Mouse (Mus musculus) C2C12 (cell line): Measurements from ENCODE around the gene Mrgprd. TPM values are rescaled to one million over a fixed set of nuclear protein-coding genes. Genes with fewer than 3 reads are reported as not detected.

Experiments used
- H3K27me3 ChIP-seq: one replicate; pipeline ENCODE4 v1.6.1; 2011; ENCODE audit not compliant: control insufficient read depth, insufficient read depth, insufficient read length
- H3K36me3 ChIP-seq: one replicate; pipeline ENCODE4 v1.6.1; 2011; ENCODE audit not compliant: control insufficient read depth, insufficient read depth
- H3K4me3 ChIP-seq: one replicate; pipeline ENCODE4 v1.5.1; 2011; ENCODE audit warnings: mild to moderate bottlenecking, control low read depth; ENCODE audit not compliant: poor library complexity, insufficient read depth, severe bottlenecking
- H3K79me2 ChIP-seq: one replicate; pipeline ENCODE4 v1.6.1; 2011; ENCODE audit not compliant: control insufficient read depth, insufficient read depth
- H3K79me3 ChIP-seq: one replicate; pipeline ENCODE4 v1.6.1; 2011; ENCODE audit warnings: low read depth, control low read depth
- H3ac ChIP-seq: one replicate; pipeline ENCODE3; 2011; ENCODE audit warnings: low read depth; ENCODE audit not compliant: control insufficient read depth, insufficient read length
- CEBPB ChIP-seq: IDR thresholded peaks from one replicate; pipeline ENCODE4 v1.6.1; 2011; ENCODE audit warnings: low read depth, mild to moderate bottlenecking, control low read depth, moderate library complexity
- CTCF ChIP-seq: IDR thresholded peaks from one replicate; pipeline ENCODE4 v1.5.1; 2011; ENCODE audit not compliant: control insufficient read depth, insufficient read depth, insufficient read length
- FOSL1 ChIP-seq: IDR thresholded peaks from one replicate; pipeline ENCODE4 v1.8.0; 2011; ENCODE audit warnings: mild to moderate bottlenecking, low read length; ENCODE audit not compliant: poor library complexity, insufficient read depth, severe bottlenecking
- MAX ChIP-seq: IDR thresholded peaks from one replicate; pipeline ENCODE4 v1.6.1; 2011; ENCODE audit warnings: mild to moderate bottlenecking, control low read depth
- MYOD1 ChIP-seq: IDR thresholded peaks from one replicate; pipeline ENCODE4 v1.6.1; 2011; ENCODE audit warnings: low read depth; ENCODE audit not compliant: control insufficient read depth, insufficient read length
- MYOG ChIP-seq: IDR thresholded peaks from one replicate; pipeline ENCODE4 v1.6.1; 2011; ENCODE audit not compliant: control insufficient read depth, insufficient read length; ENCODE audit errors: extremely low read depth
- USF1 ChIP-seq: IDR thresholded peaks from one replicate; pipeline ENCODE4 v1.6.1; 2011; ENCODE audit warnings: low read depth, mild to moderate bottlenecking, control low read depth, moderate library complexity
- polyA plus RNA-seq: library from polyadenylated mRNA; unstranded; fragments of >200 nt; fragmentation: generic; extraction: Trizol; gene quantifications from one replicate; pipeline ENCODE4 v1.2.1, GENCODE M21; 2012; ENCODE audit warnings: missing spikeins

The Mrgprd gene
- polyA plus RNA-seq, 1 experiment: not detected

DNA sequence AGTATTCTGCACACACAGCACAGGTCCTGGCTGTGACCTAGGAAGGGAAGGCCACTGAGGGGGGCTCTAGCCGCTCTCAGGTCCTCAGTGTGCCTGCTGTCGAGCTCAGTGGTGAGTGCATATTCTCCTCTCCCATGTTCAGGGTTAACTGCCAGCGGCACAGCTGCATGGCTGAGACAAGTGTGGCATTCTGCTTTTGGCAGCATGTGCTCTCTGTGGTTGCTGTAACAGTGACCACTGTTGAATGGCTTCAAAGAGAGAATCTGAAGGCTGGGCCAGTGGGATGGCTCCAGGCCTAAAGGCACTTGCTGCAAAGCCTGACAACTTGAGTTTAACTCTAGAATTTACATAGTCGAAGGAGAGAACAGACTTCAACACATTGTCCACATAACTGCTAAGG lies 2.9 kb downstream of the Mrgprd start:
- H3ac ChIP-seq: no peak overlapping the region
- no peak overlapping the region for H3K4me3 ChIP-seq
- H3K36me3 ChIP-seq: no peaks in the 10 kb centered on the region
- H3K27me3 ChIP-seq: peaks cover 3% of the 10 kb centered on the region
- TF ChIP-seq MAX (no peak), USF1 (no peak), MYOG (no peak), CTCF (no peak), FOSL1 (no peak), CEBPB (no peak), MYOD1 (no peak)
- H3K79me3 ChIP-seq: no peaks in the 10 kb centered on the region
- H3K79me2 ChIP-seq: no peaks in the 10 kb centered on the region

GRCm38 (mm10) chr7:145319481-145319880 lies 4.8 kb downstream of the Mrgprd start:
- TF ChIP-seq MYOG (no peak), MYOD1 (no peak), MAX (no peak), FOSL1 (no peak), CTCF (no peak), USF1 (no peak), CEBPB (no peak)
- H3K36me3 ChIP-seq: no peaks in the 10 kb centered on the region
- peaks cover 3% of the 10 kb centered on the region for H3K27me3 ChIP-seq
- no peak overlapping the region for H3ac ChIP-seq
- no peaks in the 10 kb centered on the region for H3K79me3 ChIP-seq
- H3K4me3 ChIP-seq: no peak overlapping the region
- H3K79me2 ChIP-seq: no peaks in the 10 kb centered on the region

DNA sequence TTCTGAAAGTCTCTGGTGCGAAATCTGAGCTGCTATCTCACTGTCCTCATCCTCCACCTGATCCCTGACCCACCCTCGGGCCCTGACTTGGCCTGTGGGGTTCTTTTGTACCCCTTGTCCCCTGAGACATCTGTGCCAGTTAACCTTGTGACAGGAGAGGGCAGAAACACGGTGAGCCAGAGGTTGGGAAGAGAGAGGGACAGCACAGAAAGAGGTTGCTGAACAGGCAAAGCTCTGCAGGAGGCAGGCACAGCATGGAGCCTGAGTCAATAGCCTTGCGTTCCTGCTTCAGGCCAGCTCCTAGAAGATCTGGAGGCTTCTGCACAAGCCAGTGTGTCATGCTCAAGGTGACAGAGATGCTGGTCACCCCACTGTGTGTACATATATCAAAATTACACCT lies 9.0 kb downstream of the Mrgprd start:
- no peak overlapping the region for H3ac ChIP-seq
- H3K27me3 ChIP-seq: no peaks in the 10 kb centered on the region
- no peaks in the 10 kb centered on the region for H3K79me2 ChIP-seq
- H3K4me3 ChIP-seq: no peak overlapping the region
- H3K79me3 ChIP-seq: no peaks in the 10 kb centered on the region
- TF ChIP-seq CTCF: no peak
- no peaks in the 10 kb centered on the region for H3K36me3 ChIP-seq

GRCm38 (mm10) chr7:145325697-145326096 lies 11.1 kb downstream of the Mrgprd start:
- TF ChIP-seq FOSL1: no peak
- TF ChIP-seq MYOD1: no peak
- Histone ChIP-seq H3K27me3 (no peaks in the 10 kb centered on the region), H3K4me3 (no peak overlapping the region), H3K36me3 (no peaks in the 10 kb centered on the region), H3ac (no peak overlapping the region), H3K79me3 (no peaks in the 10 kb centered on the region), H3K79me2 (no peaks in the 10 kb centered on the region)

DNA sequence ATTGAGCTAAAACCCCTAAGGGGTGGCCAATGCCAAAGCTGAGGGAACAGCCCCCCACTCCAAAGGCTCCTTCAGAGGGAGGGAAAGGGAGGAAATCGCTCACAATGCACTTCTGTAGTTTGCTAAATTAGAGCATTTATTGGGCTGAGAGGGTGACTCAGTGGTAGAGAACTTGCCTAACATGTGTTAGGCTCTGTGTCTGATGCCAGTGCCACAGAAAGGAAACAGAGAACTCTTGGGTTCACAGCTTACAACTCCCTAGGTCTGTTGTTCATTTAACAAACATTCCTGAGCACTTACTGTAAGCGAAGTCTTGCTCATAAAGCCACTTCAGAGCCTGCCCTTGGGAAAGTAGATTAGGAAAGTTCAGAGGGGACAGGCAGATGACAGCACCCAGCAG lies 15.3 kb downstream of the Mrgprd start:
- Histone ChIP-seq H3K79me3 (no peaks in the 10 kb centered on the region), H3K4me3 (no peak overlapping the region), H3K36me3 (no peaks in the 10 kb centered on the region), H3K79me2 (no peaks in the 10 kb centered on the region), H3K27me3 (no peaks in the 10 kb centered on the region), H3ac (no peak overlapping the region)
- TF ChIP-seq MYOG (no peak), CTCF (no peak), FOSL1 (no peak), MYOD1 (no peak), USF1 (no peak)

- no peak overlapping the region for H3ac ChIP-seq
- H3K79me2 ChIP-seq: no peaks in the 10 kb centered on the region
- no peak overlapping the region for H3K4me3 ChIP-seq
- TF ChIP-seq CTCF (no peak), CEBPB (no peak), MAX (no peak), FOSL1 (no peak), MYOG (no peak), MYOD1 (no peak), USF1 (no peak)
- H3K79me3 ChIP-seq: no peaks in the 10 kb centered on the region
- H3K27me3 ChIP-seq: no peaks in the 10 kb centered on the region
- no peaks in the 10 kb centered on the region for H3K36me3 ChIP-seq
Measured at GRCm38 (mm10) chr7:145330641-145331040, 16.0 kb downstream of the Mrgprd start.
